Mouse (Mus musculus): ENCODE measurements around the gene Anln. TPM values are rescaled to one million over a fixed set of nuclear protein-coding genes. Genes with fewer than 3 reads are reported as not detected.

The Anln gene
- 0.77 TPM for polyA plus RNA-seq (2017; shearing (Covaris generic))

GRCm38 (mm10) chr9:22389021-22389476, at the start of gene Anln:
TSS of gene Anln (minus strand) at chr9:22389188.

GRCm38 (mm10) chr9:22411002-22411857, 22.2 kb upstream of the Anln start, which contains the start of gene 9530077C05Rik:
TSS of gene 9530077C05Rik (plus strand) at chr9:22411513.

GRCm38 (mm10) chr9:22307156-22307919, 81.7 kb downstream of the Anln start, which contains the start of gene Zfp810:
TSS of gene Zfp810 (minus strand) at chr9:22307648.

Other genes starting within 250 kb of the Anln start
- 14.0 TPM for gene Pigyl, start 232.3 kb downstream of the Anln start, polyA plus RNA-seq (2017; shearing (Covaris generic))
- not detected for gene Zfp872, start 201.1 kb downstream of the Anln start, polyA plus RNA-seq (2017; shearing (Covaris generic))
- 68.4 TPM for gene Zfp809, start 163.5 kb downstream of the Anln start, polyA plus RNA-seq (2017; shearing (Covaris generic))
- 0.88 TPM for gene Zfp599, start 129.3 kb downstream of the Anln start, polyA plus RNA-seq (2017; shearing (Covaris generic))
- 14.0 TPM for gene Zfp810, start 81.5 kb downstream of the Anln start, polyA plus RNA-seq (2017; shearing (Covaris generic))
- 0.81 TPM for gene 9530077C05Rik, start 22.3 kb upstream of the Anln start, polyA plus RNA-seq (2017; shearing (Covaris generic))
- not detected for gene Gm17545, start 65.1 kb upstream of the Anln start, polyA plus RNA-seq (2017; shearing (Covaris generic))
- gene Rp9, start 80.6 kb upstream of the Anln start, polyA plus RNA-seq (2017; shearing (Covaris generic)), result 169 TPM
- 43.3 TPM for gene Bbs9, start 86.5 kb upstream of the Anln start, polyA plus RNA-seq (2017; shearing (Covaris generic))